Mouse (Mus musculus): ENCODE data around the gene Senp1. TPM values are rescaled to one million over a fixed set of nuclear protein-coding genes. Genes with fewer than 3 reads are reported as not detected.

Gene Senp1
- total and polyA plus RNA-seq, 2 experiments = 3.7 to 4.4 TPM

DNA sequence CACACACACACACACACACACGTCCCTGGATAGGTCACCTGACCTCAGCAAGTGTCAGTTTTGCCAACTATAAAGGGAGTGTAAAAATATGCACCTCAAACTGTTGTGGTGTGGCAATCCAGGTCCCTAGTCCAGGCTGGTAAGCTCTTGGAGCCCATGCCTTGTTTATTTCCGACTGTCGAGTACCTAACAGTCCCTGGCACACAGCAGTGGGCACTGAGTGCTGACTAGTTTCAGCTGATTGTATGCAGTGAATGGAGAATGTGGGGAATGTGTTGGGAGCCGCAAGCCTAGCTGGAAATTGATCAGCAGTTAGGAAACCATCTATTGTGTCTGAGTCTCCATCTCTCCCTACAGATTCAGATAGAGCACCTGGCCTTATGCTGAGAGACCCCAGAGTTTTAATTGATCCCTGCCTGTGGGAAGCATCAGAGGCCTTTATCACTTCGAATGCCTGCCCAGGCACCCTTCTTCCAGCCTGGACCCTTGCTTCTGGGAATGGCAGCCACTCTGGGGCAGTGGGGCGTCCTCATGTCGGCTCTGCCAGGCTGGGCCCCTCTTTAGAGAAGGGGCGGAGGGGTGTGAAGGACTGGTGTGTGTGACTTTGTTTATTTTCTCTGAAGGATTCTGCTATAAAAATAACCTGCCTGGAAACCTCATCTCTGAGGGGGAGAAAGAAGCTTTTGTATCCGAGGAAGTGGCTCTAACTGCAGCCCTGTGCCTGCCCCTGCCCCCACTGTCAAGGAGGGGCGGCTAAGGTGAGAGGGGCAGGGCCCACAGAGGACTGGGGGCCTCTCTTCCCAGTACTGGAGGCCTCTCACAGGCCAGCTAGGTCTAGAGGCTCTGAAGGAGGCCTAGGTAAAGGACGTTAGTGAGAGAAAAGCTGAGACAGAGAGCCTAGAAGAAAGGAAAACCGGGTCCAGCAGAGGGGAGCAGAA, 66.3 kb downstream of the Senp1 start:
- peaks cover 5% of the 10 kb centered on the region; the same call in 1 of the 2 replicates for H3K27me3 ChIP-seq (ENCODE audit: control insufficient read depth, insufficient read depth, low read length)
- 54% methylated on average over 12 of the region's 12 CpGs for WGBS
- no peak overlapping the region for H3K27ac ChIP-seq (replicated peaks; ENCODE audit: insufficient read depth, low read depth, low read length)
- no peak overlapping the region for H3K9ac ChIP-seq (ENCODE audit: low read depth, low read length)
- no peak for TF ChIP-seq CTCF (IDR thresholded peaks at IDR 0.05; ENCODE audit: low read depth, low read length)
- H3K4me1 ChIP-seq (ENCODE audit: control insufficient read depth, insufficient read depth, low read length) = no peaks in the 10 kb centered on the region
- H3K36me3 ChIP-seq (ENCODE audit: control insufficient read depth, insufficient read depth, low read length) = no peaks in the 10 kb centered on the region
- no peaks in the 10 kb centered on the region for H3K79me2 ChIP-seq (ENCODE audit: control insufficient read depth, insufficient read depth, low read length)
- H3K4me3 ChIP-seq (ENCODE audit: insufficient read depth, low read depth, low read length) = no peak overlapping the region
- DNase-seq (ENCODE audit: extremely low read depth, low read depth, low spot score) = no peak

DNA sequence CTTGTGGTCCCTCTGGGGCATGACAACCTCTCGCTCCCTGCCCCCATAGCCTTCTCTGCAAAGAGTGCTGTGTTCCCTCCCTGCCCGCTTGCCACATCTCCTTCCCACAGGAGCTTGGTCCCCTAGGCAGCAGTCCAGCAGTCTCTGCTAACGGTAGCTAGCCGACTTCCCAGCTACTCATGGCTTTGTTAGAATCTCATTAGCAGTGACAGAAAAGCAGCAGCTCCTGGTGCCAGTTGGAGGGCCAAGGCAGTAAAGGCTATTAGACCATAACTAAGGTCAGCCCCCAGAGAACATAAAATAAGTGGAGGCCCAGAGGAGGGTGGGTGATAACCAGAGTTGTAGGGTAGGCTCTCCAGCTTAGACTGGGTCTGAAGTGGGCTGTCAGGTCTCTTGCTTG, 67.9 kb downstream of the Senp1 start:
- peaks cover 5% of the 10 kb centered on the region; the same call in 1 of the 2 replicates for H3K27me3 ChIP-seq (ENCODE audit: control insufficient read depth, insufficient read depth, low read length)
- no peak overlapping the region for H3K4me3 ChIP-seq (ENCODE audit: insufficient read depth, low read depth, low read length)
- no peaks in the 10 kb centered on the region for H3K4me1 ChIP-seq (ENCODE audit: control insufficient read depth, insufficient read depth, low read length)
- no peak for DNase-seq (ENCODE audit: extremely low read depth, low read depth, low spot score)
- no peaks in the 10 kb centered on the region for H3K36me3 ChIP-seq (ENCODE audit: control insufficient read depth, insufficient read depth, low read length)
- H3K27ac ChIP-seq (replicated peaks; ENCODE audit: insufficient read depth, low read depth, low read length) = no peak overlapping the region
- TF ChIP-seq POLR2A (IDR thresholded peaks at IDR 0.05; ENCODE audit: extremely low read depth, insufficient read depth, low read length) (no peak), CTCF (IDR thresholded peaks at IDR 0.05; ENCODE audit: low read depth, low read length) (no peak)
- no peak overlapping the region for H3K9ac ChIP-seq (ENCODE audit: low read depth, low read length)
- 64% methylated on average over 4 of the region's 4 CpGs for WGBS
- no peaks in the 10 kb centered on the region for H3K79me2 ChIP-seq (ENCODE audit: control insufficient read depth, insufficient read depth, low read length)

DNA sequence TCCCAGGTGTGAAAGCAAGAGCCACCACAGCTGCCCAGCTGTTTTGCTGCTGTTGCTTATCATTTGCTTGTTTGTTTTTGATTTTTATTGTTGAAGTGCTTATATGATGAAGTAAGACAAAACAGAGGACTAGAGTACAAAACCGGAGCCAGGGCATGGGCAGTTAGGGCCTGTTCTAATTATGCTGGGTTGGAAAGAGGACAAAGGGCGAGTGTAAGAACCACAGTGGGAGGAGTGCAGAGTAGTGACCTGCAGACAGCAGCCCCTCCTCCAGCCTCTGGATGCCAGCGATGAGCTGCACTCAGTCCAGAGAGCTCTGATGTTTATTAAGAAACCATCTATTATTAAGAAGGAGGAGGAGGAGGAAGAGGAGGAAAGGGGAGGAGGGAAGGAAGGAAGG, 70.4 kb downstream of the Senp1 start:
- WGBS = 36% methylated on average over 3 of the region's 3 CpGs
- no peak for DNase-seq (ENCODE audit: extremely low read depth, low read depth, low spot score)
- no peak for TF ChIP-seq POLR2A (IDR thresholded peaks at IDR 0.05; ENCODE audit: extremely low read depth, insufficient read depth, low read length)
- no peak for TF ChIP-seq CTCF (IDR thresholded peaks at IDR 0.05; ENCODE audit: low read depth, low read length)
- H3K4me3 ChIP-seq (ENCODE audit: insufficient read depth, low read depth, low read length) = no peak overlapping the region
- no peak overlapping the region for H3K9ac ChIP-seq (ENCODE audit: low read depth, low read length)
- H3K79me2 ChIP-seq (ENCODE audit: control insufficient read depth, insufficient read depth, low read length) = no peaks in the 10 kb centered on the region
- H3K36me3 ChIP-seq (ENCODE audit: control insufficient read depth, insufficient read depth, low read length) = no peaks in the 10 kb centered on the region
- no peaks in the 10 kb centered on the region for H3K4me1 ChIP-seq (ENCODE audit: control insufficient read depth, insufficient read depth, low read length)
- peaks cover 5% of the 10 kb centered on the region; the same call in 1 of the 2 replicates for H3K27me3 ChIP-seq (ENCODE audit: control insufficient read depth, insufficient read depth, low read length)
- H3K27ac ChIP-seq (replicated peaks; ENCODE audit: insufficient read depth, low read depth, low read length) = no peak overlapping the region

DNA sequence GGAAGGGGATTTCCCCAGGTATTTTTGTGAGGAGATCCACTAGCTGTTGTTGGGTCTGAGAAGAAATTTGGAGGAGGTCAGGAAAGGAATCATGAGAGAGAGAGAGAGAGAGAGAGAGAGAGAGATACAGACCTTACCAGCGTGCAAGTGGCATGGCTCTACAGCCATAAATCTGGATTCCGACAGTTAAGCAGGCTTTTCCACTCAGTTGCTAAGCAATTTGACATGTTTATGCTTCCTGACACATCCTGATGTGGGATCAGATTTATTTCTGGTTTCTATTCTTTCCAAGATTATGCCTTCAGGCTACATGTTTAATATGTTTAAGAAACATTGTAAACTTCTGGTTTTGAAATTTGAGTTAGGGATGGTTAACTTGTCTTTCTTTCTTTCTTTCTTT, 71.7 kb downstream of the Senp1 start:
- TF ChIP-seq CTCF (IDR thresholded peaks at IDR 0.05; ENCODE audit: low read depth, low read length) (no peak), POLR2A (IDR thresholded peaks at IDR 0.05; ENCODE audit: extremely low read depth, insufficient read depth, low read length) (no peak)
- 77% methylated on average over 2 of the region's 2 CpGs for WGBS
- H3K27me3 ChIP-seq (ENCODE audit: control insufficient read depth, insufficient read depth, low read length) = 0 out of 2 replicates have a peak, but pooled peaks cover 3% of the 10 kb centered on the region

DNA sequence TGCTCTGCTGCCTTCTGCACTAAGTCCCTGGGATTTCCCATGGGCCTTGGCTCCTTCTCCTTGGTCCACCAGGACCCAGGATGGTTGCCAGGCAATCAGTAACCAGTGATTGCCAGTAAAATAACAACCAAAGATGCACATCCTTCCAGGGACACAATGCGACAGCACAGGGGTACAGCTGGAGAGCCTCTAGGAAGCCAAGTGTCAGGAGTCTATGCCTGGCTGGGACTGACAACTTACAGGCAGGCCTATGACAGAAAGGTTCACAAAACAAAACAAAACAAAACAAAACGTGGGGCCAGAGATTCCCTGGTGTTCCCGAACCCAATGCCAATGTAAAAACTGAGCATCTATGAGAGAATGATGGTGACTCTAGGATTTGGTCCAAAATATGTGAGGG, 74.5 kb downstream of the Senp1 start:
- Histone ChIP-seq H3K27ac (replicated peaks; ENCODE audit: insufficient read depth, low read depth, low read length) (no peak overlapping the region), H3K9ac (ENCODE audit: low read depth, low read length) (no peak overlapping the region), H3K4me1 (ENCODE audit: control insufficient read depth, insufficient read depth, low read length) (no peaks in the 10 kb centered on the region), H3K27me3 (ENCODE audit: control insufficient read depth, insufficient read depth, low read length) (0 out of 2 replicates have a peak, but pooled peaks cover 3% of the 10 kb centered on the region), H3K4me3 (ENCODE audit: insufficient read depth, low read depth, low read length) (no peak overlapping the region), H3K79me2 (ENCODE audit: control insufficient read depth, insufficient read depth, low read length) (no peaks in the 10 kb centered on the region), H3K36me3 (ENCODE audit: control insufficient read depth, insufficient read depth, low read length) (no peaks in the 10 kb centered on the region)
- TF ChIP-seq POLR2A (IDR thresholded peaks at IDR 0.05; ENCODE audit: extremely low read depth, insufficient read depth, low read length) = no peak
- TF ChIP-seq CTCF (IDR thresholded peaks at IDR 0.05; ENCODE audit: low read depth, low read length) = no peak
- WGBS = 68% methylated on average over 3 of the region's 3 CpGs
- no peak for DNase-seq (ENCODE audit: extremely low read depth, low read depth, low spot score)

More for the DNA sequence above, 71.7 kb downstream of the Senp1 start:
- no peak for DNase-seq (ENCODE audit: extremely low read depth, low read depth, low spot score)
- no peaks in the 10 kb centered on the region for H3K36me3 ChIP-seq (ENCODE audit: control insufficient read depth, insufficient read depth, low read length)
- no peaks in the 10 kb centered on the region for H3K79me2 ChIP-seq (ENCODE audit: control insufficient read depth, insufficient read depth, low read length)
- H3K4me1 ChIP-seq (ENCODE audit: control insufficient read depth, insufficient read depth, low read length) = no peaks in the 10 kb centered on the region
- H3K27ac ChIP-seq (replicated peaks; ENCODE audit: insufficient read depth, low read depth, low read length) = no peak overlapping the region
- no peak overlapping the region for H3K9ac ChIP-seq (ENCODE audit: low read depth, low read length)
- H3K4me3 ChIP-seq (ENCODE audit: insufficient read depth, low read depth, low read length) = no peak overlapping the region

DNA sequence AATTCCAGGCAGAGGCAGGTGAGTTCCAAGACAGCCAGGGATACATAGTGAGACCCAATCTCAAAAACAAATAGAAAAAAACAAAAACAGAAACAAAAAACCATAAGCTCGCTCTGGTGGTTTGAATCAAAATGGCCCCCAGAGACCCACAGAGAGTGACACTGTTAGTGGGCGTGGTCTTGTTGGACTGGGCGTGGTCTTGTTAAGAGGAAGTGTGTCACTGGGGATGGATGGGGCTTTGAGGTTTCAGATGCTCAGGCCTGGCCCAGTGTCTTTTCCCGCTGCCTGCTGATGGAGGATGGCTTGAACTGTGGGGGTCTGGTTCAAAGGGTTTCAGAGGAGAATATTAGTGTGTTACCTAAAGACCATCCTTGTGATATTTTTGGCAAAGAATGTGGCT, 75.6 kb downstream of the Senp1 start:
- H3K27ac ChIP-seq (replicated peaks; ENCODE audit: insufficient read depth, low read depth, low read length) = no peak overlapping the region

More for the DNA sequence above, 75.6 kb downstream of the Senp1 start:
- no peaks in the 10 kb centered on the region for H3K79me2 ChIP-seq (ENCODE audit: control insufficient read depth, insufficient read depth, low read length)
- no peak overlapping the region for H3K4me3 ChIP-seq (ENCODE audit: insufficient read depth, low read depth, low read length)
- no peak overlapping the region for H3K9ac ChIP-seq (ENCODE audit: low read depth, low read length)
- DNase-seq (ENCODE audit: extremely low read depth, low read depth, low spot score) = no peak
- H3K4me1 ChIP-seq (ENCODE audit: control insufficient read depth, insufficient read depth, low read length) = no peaks in the 10 kb centered on the region
- 82% methylated on average over 4 of the region's 4 CpGs for WGBS
- 0 out of 2 replicates have a peak, but pooled peaks cover 3% of the 10 kb centered on the region for H3K27me3 ChIP-seq (ENCODE audit: control insufficient read depth, insufficient read depth, low read length)
- H3K36me3 ChIP-seq (ENCODE audit: control insufficient read depth, insufficient read depth, low read length) = no peaks in the 10 kb centered on the region
- TF ChIP-seq POLR2A (IDR thresholded peaks at IDR 0.05; ENCODE audit: extremely low read depth, insufficient read depth, low read length) (no peak), CTCF (IDR thresholded peaks at IDR 0.05; ENCODE audit: low read depth, low read length) (no peak)

Measured in liver, adult 2 months (tissue).